Mouse (Mus musculus): Measurements from ENCODE around the gene C77080. TPM values are rescaled to one million over a fixed set of nuclear protein-coding genes. Genes with fewer than 3 reads are reported as not detected.
"Not testable (repeated sequence)": the region's sequence is repeated elsewhere in the genome, so short reads cannot be mapped to it uniquely, and the experiment has no call there.

The C77080 gene
- total RNA-seq, 2 experiments from 2014 or later, result 0.05 to 0.88 TPM

DNA sequence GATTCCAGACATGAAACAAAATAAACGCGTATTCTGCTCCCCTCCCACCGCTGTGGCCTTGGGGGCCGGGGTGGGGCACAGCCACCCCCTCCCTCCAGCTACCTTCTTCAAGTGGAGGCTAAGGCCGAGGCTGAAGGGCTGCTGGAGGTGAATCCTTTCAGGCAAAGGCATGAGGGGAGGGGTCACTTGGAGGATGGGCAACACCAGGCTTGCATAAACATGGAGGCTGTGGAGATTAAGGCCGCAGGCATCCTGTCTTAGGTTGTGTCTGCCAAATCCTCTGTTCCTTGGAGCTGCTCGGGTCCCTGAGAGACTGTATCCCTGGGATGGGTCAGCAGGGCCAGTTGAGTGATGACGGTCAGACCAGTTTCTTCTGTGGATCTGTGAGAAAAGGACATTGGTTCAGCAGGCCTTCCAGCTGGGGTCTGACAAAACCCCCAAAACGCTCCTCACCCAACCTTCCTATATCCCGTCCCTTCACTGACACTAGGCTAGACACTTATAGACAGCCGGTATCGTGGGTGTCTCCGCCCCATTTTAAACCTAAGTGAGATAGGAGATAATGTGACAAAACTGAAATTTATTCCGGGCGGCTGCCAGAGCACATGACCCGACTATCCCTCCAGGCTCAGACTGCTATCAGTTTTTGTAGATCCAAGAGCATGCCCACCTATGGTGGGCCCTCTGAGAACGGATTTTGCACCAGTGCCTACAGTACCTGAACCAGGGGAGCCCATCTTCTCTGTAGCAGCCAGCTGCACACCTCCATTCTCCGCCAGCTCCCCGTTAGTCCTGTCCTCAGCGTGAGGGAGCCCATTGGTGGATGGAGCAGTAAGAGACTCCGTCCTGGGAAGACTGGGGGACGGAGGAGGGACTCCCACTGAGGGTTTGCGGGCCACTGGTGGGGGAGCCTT, 39.9 kb downstream of the C77080 start:
- no peak for ATAC-seq (replicated peaks; ENCODE audit: poor library complexity, severe bottlenecking)

DNA sequence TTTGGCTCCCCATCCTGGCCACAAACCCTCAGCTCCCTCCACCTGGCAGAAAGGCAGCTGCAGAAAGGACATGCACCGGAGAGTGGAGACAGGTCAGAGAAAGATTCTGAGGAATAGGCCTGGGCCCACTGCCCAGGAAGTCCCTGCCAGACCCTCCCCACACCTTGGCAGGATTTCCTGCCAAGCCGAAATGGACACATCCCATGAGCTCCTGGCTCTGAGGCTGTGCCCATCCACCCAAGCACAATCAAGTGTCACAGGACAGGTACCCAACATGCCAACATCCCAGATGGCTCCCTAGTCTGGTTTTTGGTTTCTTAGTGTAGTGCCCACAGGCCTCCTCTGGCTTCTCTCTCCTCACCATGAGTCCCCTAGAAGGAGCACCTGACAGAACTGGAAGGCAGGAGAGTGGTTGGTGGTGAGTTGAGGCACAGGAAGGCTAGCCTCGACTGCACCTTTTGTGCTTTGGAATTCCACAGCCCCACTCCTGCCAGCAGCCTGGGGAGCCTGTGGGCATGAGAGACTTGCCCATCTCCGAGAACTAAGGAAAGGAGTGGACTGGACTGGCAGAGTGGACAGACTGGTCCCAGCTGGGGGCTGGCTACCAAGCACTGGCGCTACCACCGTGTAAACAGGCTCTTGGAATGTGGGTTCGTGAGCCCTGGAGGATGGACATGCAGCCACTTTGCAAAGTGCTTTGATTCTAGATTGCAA, 40.7 kb downstream of the C77080 start:
- ATAC-seq (replicated peaks; ENCODE audit: poor library complexity, severe bottlenecking), result no peak

DNA sequence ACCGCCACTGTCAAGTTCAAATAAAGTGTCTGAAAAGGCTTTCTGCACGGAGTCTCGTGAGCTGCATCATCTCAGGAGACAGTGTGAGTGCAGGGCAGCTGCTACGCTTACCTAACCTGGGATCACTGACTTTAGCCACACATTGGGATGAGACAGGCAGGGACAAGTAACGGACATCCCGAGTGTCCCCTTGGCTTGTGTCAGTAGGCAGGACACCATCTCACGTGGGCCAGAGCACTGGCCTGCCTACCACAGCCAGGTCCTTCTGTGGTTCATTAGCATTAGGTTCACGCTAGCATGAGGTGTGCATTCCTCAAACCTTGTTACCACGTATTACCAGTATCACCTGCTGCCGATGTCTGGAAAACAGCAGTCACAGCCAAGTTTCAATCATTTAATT, 42.0 kb downstream of the C77080 start:
- no peak for ATAC-seq (replicated peaks; ENCODE audit: poor library complexity, severe bottlenecking)

DNA sequence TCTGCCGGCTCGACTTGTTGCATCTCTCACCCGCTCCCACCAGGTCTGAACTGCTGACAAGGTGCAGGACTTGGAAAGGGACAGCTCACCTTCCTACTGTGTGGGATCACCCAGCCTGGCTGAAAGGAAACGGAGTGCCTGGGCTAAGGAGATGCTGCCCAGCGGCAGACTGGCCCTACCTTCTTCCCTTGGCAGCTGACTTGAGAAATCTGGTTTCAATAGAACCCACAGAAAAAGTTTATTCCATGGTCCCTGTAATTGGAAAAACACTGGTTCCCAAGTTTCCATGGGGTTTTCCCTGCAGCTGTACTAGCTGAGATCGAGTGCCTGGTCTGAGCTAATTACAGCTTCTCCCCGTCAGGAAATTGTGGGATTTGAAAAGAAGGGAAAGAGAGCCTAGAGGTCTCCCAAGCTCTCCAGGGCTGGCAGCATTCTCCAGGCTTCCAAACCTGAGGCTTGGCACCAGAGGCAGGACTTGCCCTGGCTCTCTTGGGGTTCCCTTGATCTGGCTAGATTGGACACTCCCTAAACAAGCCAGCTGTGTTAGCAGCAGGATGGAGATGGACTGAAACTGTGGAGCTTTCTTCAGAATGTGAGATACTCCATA, 42.5 kb downstream of the C77080 start:
- ATAC-seq (replicated peaks; ENCODE audit: poor library complexity, severe bottlenecking), result no peak

DNA sequence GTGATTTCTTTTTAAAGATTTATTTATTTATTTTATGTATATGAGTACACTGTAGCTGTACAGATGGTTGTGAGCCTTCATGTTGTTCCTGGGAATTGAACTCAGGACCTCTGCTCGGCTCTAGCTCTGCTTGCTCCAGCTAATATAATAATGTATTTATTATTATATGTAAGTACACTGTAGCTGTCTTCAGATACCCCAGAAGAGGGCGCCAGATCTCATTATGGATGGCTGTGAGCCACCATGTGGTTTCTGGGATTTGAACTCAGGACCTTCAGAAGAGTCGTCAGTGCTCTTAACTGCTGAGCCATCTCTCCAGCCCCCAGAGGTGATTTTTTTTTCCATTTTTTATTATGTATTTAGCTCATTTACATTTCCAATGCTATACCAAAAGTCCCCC, 48.7 kb downstream of the C77080 start:
- not testable (repeated sequence) for ATAC-seq (replicated peaks; ENCODE audit: poor library complexity, severe bottlenecking)

DNA sequence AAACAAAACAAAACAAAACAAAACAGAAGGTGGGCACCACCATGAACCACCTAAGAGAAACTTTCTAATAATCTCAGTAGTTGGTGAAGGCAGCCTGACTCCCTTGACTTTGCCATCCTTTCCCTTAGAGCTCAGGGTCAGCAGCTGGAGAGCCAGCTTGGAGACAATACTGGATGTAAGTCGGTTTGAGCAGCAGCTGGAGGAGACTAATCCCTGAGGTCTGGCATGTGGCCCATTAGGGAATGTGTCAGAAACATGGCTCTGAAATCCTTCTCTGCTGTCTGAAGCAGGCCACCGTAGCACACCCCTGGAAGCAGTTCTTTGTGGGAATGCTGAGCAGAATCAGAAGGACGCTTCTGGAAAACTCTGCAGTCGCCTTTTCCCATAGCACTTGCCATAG, 49.7 kb downstream of the C77080 start:
- no peak for ATAC-seq (replicated peaks; ENCODE audit: poor library complexity, severe bottlenecking)

DNA sequence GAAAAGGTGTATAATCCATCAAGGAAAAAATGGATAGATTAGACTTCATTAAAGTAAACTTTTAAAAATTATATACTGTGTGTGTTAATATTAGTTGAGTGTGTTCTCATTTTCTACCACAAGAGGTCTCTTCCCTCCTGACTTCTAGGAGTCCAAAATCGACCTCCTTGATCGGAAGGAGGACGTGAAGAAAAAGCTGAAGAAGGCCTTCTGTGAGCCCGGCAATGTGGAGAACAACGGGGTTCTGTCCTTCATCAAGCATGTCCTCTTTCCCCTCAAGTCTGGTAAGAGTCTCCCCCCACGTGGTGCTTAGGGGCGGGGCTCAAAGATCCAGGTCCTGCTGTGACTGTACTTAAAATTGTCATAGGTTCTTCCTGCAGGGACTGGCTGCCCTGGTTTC, 51.7 kb downstream of the C77080 start:
- peak; percentile 50 for ATAC-seq (replicated peaks; ENCODE audit: poor library complexity, severe bottlenecking)

DNA sequence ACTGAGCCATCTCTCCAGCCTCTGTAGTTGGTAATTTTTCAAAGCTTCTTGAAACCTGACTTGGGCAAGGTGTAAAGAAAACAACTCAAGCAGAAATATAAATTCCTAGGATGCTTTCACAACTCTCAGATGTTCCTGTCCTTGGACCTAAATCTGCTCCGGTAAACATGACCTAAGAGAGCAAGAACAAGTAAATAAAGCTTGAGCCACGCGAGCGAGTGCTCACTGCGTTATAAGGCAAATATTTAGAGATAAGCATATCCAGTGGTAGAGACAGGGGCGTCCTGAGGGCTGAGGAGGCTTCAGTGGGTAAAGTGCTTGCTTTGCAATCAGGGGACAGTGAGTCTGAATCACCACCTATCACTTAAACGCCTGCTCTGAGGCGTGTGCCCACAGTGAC, 54.4 kb downstream of the C77080 start:
- no peak for ATAC-seq (replicated peaks; ENCODE audit: poor library complexity, severe bottlenecking)

DNA sequence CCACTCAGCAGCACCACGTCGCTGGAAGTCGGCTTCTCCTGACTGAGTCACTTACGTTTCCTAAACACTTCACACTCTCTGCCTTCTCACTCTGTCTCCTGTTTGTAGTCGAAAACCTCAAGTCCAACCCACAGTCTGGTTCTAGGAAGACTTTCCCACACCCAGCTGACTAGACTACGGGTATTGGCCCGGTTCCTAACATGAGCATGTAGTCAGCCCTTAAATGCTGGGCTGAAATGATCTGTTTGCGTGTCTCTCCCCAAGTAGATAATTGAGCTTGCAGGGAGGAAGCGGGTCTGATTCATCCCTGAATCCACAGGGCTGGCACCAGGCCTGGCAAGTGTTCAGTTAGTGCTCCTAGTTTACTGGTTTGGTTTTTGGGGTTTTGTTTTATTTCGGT, 56.5 kb downstream of the C77080 start:
- ATAC-seq (replicated peaks; ENCODE audit: poor library complexity, severe bottlenecking), result no peak

DNA sequence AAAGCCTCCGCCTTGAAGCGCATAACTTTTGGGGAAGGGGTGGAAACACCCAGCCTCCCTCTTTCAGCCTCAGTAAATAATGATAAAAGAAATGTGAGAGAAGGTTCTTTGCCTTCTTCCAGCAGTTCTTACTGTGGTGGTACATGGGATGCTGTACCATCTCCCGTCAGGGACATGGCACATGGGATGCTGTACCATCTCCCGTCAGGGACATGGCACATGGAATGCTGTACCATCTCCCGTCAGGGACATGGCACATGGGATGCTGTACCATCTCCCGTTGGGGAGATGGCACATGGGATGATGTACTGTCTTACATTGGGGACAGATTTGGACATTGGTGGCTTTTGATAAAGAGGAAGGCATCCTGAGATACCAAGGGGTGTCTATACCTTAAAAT, 63.7 kb downstream of the C77080 start:
- no peak for ATAC-seq (replicated peaks; ENCODE audit: poor library complexity, severe bottlenecking)

DNA sequence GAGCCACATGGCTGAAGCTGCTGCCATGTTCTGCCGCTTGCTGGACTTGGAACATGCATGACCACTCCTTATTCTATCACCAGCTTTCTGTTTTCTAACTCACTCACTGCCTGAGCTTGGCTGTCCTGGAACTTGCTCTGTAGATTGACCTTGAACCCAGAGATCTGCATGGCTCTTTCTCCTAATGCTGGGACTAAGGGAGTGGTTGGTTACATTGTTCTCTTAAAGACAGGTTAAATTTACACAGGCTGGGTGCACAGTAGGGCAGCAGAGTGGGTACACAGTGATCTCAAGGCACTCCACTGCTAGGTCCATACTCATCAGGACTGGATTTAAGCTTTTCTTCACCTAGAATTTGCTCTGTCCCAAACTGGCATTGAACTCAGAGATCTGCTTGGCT, 66.9 kb downstream of the C77080 start:
- no peak for ATAC-seq (replicated peaks; ENCODE audit: poor library complexity, severe bottlenecking)

DNA sequence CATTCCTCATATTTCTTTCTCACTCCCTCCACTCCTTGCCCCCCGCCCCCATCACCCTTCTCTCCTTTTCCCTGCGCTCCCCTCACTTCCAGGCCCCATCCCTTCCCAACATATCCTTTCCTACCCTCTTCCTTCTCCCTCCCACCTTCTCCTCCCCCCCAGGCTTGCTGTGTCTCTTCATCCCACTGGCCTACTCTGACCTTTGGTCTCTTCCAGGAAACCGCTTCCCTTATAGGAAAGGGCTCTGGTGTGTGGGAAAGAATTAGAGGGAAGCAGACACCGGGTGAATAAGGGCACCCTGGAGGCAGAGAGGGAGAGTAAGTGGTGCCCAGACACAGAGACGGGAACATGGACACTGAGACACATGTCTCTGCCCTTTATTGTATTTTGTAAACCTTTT, 69.5 kb downstream of the C77080 start:
- ATAC-seq (replicated peaks; ENCODE audit: poor library complexity, severe bottlenecking), result no peak

DNA sequence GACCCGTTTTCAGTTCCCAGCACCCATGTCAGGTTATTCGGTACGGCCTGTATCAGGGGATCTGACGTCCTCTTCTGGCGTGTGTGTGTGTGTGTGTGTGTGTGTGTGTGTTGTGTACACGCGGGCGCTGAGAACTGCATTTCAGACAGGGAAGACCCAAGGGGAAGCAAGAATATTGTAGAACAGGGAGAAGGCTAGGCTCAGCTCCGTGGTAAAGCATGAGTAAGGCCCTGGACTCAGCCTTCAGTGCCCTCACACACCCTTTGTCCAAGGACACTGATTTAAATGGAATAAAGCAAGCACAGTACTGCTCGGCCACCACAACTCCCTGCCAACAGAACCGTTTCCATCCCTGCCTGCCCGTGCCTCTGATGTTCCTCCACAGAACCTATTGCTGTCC, 70.7 kb downstream of the C77080 start:
- no peak; the same call in 1 of the 2 replicates for ATAC-seq (replicated peaks; ENCODE audit: poor library complexity, severe bottlenecking)

DNA sequence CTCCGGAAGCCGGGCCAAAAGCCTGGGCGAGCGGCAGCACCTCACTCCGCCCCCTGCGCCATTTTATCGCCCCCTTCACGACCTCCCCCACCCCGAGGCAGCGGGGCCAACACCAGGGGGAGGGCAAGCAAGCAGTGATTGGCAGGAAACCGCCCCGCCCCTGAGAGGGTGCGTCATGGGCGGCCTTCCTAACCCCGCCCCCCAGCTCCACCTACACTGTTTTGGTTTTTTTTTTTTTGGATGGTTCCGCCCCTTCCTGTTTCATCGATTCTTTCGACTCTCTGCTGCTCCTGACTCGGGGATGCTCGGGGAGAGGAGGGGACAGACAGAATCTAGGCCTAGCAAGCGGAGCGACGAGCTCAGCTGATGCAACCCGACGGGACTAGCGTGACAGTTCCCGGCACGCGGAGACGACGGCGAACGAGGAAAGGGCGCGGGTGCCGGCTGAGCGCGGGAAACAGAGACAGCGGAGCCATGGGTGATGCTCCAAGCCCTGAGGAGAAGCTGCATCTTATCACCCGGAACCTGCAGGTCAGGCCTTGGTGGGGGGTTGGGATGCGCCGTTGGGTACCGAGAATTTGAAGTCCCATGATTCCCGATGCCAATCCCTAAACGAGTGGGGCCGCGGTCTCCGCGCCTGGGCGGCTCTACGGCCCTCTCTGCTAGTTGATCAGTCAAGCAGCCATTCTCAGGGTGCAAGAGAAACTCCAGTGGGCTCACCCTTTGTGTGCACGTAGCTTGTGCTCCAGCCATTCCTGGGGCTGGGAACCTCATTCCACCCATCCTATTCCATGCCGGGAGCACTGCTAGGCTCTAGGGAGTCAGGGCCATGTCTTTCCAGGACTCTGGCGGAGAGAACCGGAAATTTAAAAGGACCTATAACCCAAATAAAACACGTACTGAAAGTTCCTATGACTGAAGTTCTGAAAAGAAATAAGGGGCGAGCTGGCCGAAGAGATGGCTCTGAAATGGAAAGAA, 71.4 kb downstream of the C77080 start, which contains the start of the genes S100pbp and Yars:
Gene S100pbp, minus strand, starts transcription at position 186 of the 978 bp plus-strand sequence.
Gene Yars, plus strand, starts transcription at position 219 of the 978 bp plus-strand sequence.
- ATAC-seq (replicated peaks; ENCODE audit: poor library complexity, severe bottlenecking), result peak; percentile 92

DNA sequence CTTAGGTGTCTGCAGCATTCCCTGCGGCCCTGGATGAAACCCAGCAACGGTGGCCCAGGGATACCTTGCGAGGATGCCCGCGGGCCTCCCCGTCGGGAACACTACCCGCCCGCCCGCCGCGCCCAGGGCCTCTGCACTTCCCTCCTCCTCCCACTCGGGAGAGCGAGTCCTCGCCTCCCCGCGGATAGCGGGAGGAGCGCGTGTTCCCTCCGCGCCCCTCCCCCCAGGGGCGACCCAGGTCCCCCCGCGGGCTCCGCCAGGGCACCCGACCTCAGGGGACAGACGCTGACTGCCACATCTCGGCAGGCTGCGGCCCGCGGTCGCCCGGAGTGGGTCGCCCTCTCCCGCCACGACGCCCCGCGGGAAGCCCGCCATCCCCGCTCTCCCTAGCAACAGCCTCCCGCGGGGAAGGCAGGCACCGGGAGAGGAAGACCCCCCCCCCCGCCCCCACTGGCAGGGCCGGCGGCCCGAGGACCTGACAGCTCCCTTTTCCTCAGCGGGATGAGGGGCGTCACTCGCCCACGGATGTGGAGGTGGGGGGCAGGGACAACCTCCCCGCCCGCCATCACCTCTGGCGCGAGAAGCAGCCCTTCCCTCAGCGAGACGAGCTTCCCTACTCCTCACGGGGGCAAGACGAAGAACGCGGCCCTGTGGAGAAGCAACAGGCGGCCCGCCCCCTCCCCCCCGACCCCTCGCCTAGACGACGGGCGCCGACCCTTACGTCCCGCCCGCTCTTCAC, 72.2 kb downstream of the C77080 start:
- peak; percentile 15 for ATAC-seq (replicated peaks; ENCODE audit: poor library complexity, severe bottlenecking)

DNA sequence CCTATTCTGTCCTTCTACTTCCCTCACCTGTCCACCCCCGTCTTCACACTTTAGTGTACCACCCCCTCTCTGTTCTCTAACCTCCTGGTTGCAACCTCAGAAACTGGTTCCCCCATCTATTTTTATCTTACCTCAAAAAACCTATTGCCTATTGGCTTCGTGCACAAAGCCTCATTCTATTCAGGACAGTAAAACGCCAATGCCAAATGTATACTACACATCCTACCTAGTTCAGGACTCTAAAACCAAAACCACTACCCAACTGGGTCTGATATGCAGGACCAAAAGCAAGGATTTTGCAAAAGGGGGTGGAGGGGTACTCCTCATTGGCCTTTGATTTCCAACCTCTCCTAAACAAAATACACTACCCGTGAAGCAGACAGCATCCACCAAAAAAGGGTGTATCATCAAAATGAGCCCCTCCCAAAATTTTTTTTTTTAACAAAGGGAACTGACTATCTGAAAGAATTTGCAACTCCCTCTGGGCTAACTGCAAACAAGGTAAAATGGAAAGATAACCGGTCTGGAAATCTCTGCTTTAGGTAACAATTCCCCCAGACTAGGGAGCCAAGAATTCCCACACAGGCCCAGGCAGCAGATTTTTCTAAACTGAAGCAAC, 73.1 kb downstream of the C77080 start:
- ATAC-seq (replicated peaks; ENCODE audit: poor library complexity, severe bottlenecking), result no peak

DNA sequence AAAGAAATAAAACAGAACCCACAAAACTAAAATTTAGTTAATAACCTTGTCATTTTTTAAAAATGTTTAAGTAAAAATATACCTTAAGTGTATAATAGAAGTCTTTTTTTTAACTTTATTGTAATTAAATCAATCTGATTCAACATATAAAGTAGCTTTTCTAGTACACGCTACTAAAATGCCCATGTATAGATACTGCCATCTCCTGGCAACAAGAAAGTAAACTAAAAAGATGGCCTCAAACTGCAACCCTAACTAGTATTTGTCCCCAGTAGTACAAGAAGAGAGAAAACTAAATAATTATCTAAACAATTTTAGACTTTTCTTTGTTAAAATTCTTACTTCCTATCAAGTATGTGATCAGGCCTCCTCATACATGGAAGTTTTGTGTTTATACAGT, 81.6 kb downstream of the C77080 start:
- no peak for ATAC-seq (replicated peaks; ENCODE audit: poor library complexity, severe bottlenecking)

DNA sequence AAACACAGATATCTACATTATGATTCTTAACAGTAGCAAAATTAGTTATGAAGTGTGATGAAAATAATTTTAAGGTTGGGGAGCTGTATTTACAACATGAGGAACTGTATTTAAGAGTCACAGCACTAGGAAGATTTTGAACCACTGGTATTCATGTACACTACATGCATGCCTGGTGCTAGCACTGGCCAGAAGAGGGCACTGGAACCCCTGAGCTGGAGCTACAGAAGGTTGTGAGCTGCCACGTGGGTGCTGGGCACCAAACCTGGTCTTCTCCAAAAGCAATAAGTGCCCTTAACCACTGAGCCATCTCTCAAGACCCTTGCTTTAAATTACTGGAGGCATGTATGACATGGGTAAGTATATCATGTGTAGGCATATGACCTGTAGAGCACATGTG, 88.7 kb downstream of the C77080 start:
- no peak for ATAC-seq (replicated peaks; ENCODE audit: poor library complexity, severe bottlenecking)
